Mouse (Mus musculus) CD4-positive naive resting alpha-beta T cell, adult 57 days (primary cell): Measurements from ENCODE around the gene Arhgap23. TPM values are rescaled to one million over a fixed set of nuclear protein-coding genes. Genes with fewer than 3 reads are reported as not detected.

ENCODE experiments used
- total RNA-seq: library from RNA; stranded (reverse); gene quantifications from one replicate; pipeline ENCODE4 v1.2.4, GENCODE M21; 2023

Arhgap23 gene
- 1.1 TPM for total RNA-seq

DNA sequence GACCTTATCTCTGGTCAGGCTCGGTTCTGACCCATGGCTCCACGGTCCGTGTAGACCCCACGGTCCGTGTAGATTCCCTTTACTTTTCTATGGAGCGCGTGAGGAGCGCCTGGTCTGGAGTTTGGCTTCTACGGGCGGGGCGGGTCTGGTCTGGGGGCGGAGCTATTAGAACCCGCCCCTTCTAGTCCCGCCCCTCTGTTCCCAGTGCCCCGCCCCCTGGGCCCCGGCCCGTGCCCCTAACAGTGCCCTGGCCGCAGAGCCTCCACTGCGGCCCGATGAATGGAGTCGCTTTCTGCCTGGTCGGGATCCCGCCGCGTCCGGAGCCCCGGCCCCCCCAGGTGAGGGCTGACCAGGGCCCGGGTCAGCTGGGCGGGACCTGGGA lies at the start of gene Arhgap23:
TSS of gene Arhgap23 (plus strand) at position 204 of the 382 bp plus-strand sequence.

DNA sequence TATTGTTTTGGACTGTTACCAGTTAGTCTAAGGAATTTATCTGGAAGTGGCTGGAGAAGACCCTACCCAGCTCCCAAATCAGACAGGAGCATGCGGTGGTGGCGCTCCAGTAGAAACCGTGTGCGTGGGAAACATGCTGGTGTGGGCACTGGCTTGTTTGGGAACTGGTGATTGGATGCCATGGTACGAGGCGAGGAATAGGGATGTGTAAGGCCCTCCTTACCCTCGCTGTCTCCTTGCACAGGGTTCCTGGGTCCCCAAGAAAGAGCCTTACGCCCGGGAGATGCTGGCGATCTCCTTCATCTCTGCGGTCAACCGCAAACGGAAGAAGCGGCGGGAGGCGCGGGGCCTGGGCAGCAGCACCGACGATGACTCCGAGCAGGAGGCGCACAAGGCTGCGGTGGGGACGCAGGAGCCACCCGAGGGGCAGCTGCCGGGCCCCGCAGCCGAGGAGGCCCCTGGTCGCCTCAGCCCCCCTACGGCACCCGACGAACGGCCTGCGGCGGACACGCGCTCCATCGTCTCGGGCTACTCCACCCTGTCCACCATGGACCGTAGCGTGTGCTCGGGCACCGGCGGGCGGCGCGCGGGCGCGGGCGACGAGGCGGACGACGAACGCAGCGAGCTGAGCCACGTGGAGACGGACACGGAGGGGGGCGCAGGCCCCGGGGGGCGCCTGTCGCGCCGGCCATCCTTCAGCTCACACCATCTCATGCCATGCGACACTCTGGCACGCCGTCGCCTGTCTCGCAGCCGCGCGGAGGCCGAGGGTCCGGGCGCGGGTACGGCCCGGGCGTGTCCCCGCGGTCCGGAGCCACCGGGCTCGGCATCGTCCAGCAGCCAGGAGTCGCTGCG lies 84.8 kb downstream of the Arhgap23 start, which contains the start of gene 4933428G20Rik:
TSS of gene 4933428G20Rik (minus strand) at position 476 of the 855 bp plus-strand sequence.

Other genes with a start within 250 kb of the Arhgap23 start
- 136 TPM for gene Kpnb1, start 227.7 kb upstream of the Arhgap23 start, total RNA-seq
- 69.0 TPM for gene Npepps, start 134.9 kb upstream of the Arhgap23 start, total RNA-seq
- 10.3 TPM for gene Mrpl45, start 99.8 kb upstream of the Arhgap23 start, total RNA-seq
- gene Gpr179, start 63.5 kb upstream of the Arhgap23 start, total RNA-seq, result 0.30 TPM
- 15.3 TPM for gene Socs7, start 53.0 kb upstream of the Arhgap23 start, total RNA-seq
- gene 4933428G20Rik, start 84.8 kb downstream of the Arhgap23 start, total RNA-seq, result not detected
- gene Srcin1, start 160.7 kb downstream of the Arhgap23 start, total RNA-seq, result not detected
- gene Epop, start 214.2 kb downstream of the Arhgap23 start, total RNA-seq, result 8.4 TPM
- gene Mllt6, start 247.9 kb downstream of the Arhgap23 start, total RNA-seq, result 236 TPM